In the genomic region with DNA sequence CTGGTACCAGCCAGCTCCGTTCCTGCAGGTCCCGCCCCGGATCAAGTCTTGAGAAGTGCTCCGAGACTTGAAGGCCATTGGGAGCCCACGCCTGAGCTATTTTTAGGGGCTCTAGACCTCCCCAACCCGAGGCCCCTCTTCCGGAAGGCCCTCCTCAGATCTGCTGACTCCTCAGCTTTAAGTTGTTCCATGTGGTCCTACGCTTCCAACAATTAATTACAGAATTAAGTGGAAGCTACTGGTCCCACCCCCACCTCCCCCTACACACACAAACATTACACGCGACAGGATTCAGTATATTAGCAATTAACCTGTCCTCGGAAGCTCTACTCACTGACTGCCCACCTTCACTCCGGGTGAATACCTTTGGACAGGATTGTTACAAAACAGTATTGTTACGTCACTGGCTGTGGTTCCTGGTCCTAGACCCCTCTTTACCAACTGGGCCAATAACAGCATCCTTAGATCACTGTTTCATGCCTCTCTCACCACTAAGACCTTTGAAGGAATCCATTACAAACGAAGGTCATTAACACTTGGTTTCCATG, we compare ENCODE assay signal across 8 mouse cellular contexts. TPM values are rescaled to one million over a fixed set of nuclear protein-coding genes. Genes with fewer than 3 reads are reported as not detected.
A peak's percentile ranks its signal among the peaks of the same experiment; 100 is the strongest.
DNase-seq lines count a peak whose midpoint lies in the region; ATAC-seq and TF ChIP-seq lines count a peak whose summit lies in the region.

No protein-coding gene starts in this region.

- ATAC-seq in embryonic facial prominence, embryonic 12.5 days (ENCODE audit: insufficient number of reproducible peaks, insufficient read depth, low FRiP score, low TSS enrichment) = peak; percentile 9; the same call in 1 of the 2 replicates
- no peak for ATAC-seq in intestine, embryonic 15.5 days
- ATAC-seq in neural tube, embryonic 13.5 days (ENCODE audit: low read depth) = peak; percentile 82; the same call in 1 of the 2 replicates
- no peak for ATAC-seq in inflammation-experienced regulatory T-cells, adult 6 months

- peak overlapping the region; percentile 55; the same call in 1 of the 2 replicates for H3K9ac ChIP-seq in embryonic facial prominence, embryonic 12.5 days
- H3K9ac ChIP-seq in intestine, embryonic 15.5 days = peak overlapping the region; percentile 40
- peak overlapping the region; percentile 75 for H3K9ac ChIP-seq in neural tube, embryonic 13.5 days

- H3K4me2 ChIP-seq in embryonic facial prominence, embryonic 12.5 days (replicated peaks) = peak overlapping the region; percentile 46
- H3K4me2 ChIP-seq in intestine, embryonic 15.5 days (replicated peaks) = peak overlapping the region; percentile 56
- H3K4me2 ChIP-seq in neural tube, embryonic 13.5 days = peak overlapping the region; percentile 62

- H3K4me3 ChIP-seq in left cerebral cortex, adult 2 months = peak overlapping the region; percentile 59
- H3K4me3 ChIP-seq in embryonic facial prominence, embryonic 12.5 days = peak overlapping the region; percentile 51
- peak overlapping the region; percentile 56 for H3K4me3 ChIP-seq in intestine, embryonic 15.5 days (replicated peaks)
- peak overlapping the region; percentile 52 for H3K4me3 ChIP-seq in neural tube, embryonic 13.5 days

- no peak for TF ChIP-seq CTCF in left cerebral cortex, adult 2 months (IDR thresholded peaks at IDR 0.05)

- intact Hi-C loops in left cerebral cortex, adult 2 months (cut with DNase I) = no loop called here

- 0 out of 2 replicates have a peak, but pooled peaks cover 5% of the 10 kb centered on the region for H3K4me1 ChIP-seq in embryonic facial prominence, embryonic 12.5 days
- H3K4me1 ChIP-seq in intestine, embryonic 15.5 days (replicated peaks) = no peaks in the 10 kb centered on the region
- peaks cover 7% of the 10 kb centered on the region; the same call in 1 of the 2 replicates for H3K4me1 ChIP-seq in neural tube, embryonic 13.5 days (replicated peaks)

- no peak for DNase-seq in left cerebral cortex, adult 2 months (ENCODE audit: extremely low spot score in 1 of 2, low spot score in 2 of 2)
- no peak for DNase-seq in left cerebral cortex, adult 8-10 months (ENCODE audit: low spot score in 2 of 2)
- DNase-seq in testis, postnatal 14 days (ENCODE audit: low spot score) = no peak
- no peak for DNase-seq in cerebellum, adult 8-10 months

- H3K36me3 ChIP-seq in embryonic facial prominence, embryonic 12.5 days = no peaks in the 10 kb centered on the region
- H3K36me3 ChIP-seq in intestine, embryonic 15.5 days = no peaks in the 10 kb centered on the region
- H3K36me3 ChIP-seq in neural tube, embryonic 13.5 days = no peaks in the 10 kb centered on the region

- no peaks in the 10 kb centered on the region for H3K9me3 ChIP-seq in embryonic facial prominence, embryonic 12.5 days
- H3K9me3 ChIP-seq in intestine, embryonic 15.5 days = no peaks in the 10 kb centered on the region
- no peaks in the 10 kb centered on the region for H3K9me3 ChIP-seq in neural tube, embryonic 13.5 days

- peak overlapping the region; percentile 78 for H3K27ac ChIP-seq in left cerebral cortex, adult 2 months
- peak overlapping the region; percentile 91 for H3K27ac ChIP-seq in embryonic facial prominence, embryonic 12.5 days
- H3K27ac ChIP-seq in intestine, embryonic 15.5 days = peak overlapping the region; percentile 90; the same call in 1 of the 2 replicates
- peak overlapping the region; percentile 76 for H3K27ac ChIP-seq in neural tube, embryonic 13.5 days (replicated peaks)

- WGBS in embryonic facial prominence, embryonic 12.5 days = 31% methylated on average over 14 of the region's 14 CpGs
- WGBS in intestine, embryonic 15.5 days = 34% methylated on average over 14 of the region's 14 CpGs
- 35% methylated on average over 14 of the region's 14 CpGs for WGBS in neural tube, embryonic 13.5 days

- 0 out of 2 replicates have a peak, but pooled peaks cover 4% of the 10 kb centered on the region for H3K27me3 ChIP-seq in embryonic facial prominence, embryonic 12.5 days
- no peaks in the 10 kb centered on the region for H3K27me3 ChIP-seq in intestine, embryonic 15.5 days (replicated peaks)
- no peaks in the 10 kb centered on the region for H3K27me3 ChIP-seq in neural tube, embryonic 13.5 days

RNA-seq across cellular contexts. Expression of a gene that starts 0.4 kb away (rescaled TPM):
- total RNA-seq in left cerebral cortex, adult 2 months (2021) = 10 to 100 TPM; 40.7 to 41.5 TPM
- 10 to 100 TPM; 37.1 to 48.8 (median 44.1) TPM for total RNA-seq in left cerebral cortex, adult 8-10 months (2022)
- polyA plus RNA-seq in embryonic facial prominence, embryonic 12.5 days (2016; fragmentation: Nextera tagmentation; extraction: Ambion mirVana) = 61.5 and 64.2 TPM in 2 replicates
- 55.3 and 57.8 TPM in 2 replicates for polyA plus RNA-seq in intestine, embryonic 15.5 days (2015; fragmentation: Nextera tagmentation; extraction: Ambion mirVana)
- 25.5 and 31.2 TPM in 2 replicates for polyA plus RNA-seq in neural tube, embryonic 13.5 days (2015; fragmentation: Nextera tagmentation; extraction: Ambion mirVana)
- polyA plus RNA-seq in inflammation-experienced regulatory T-cells, adult 6 months (2017; shearing (Covaris generic)) = 10 to 100 TPM; 16.2 to 35.5 (median 20.8) TPM

Comparison
In these comparisons a context has a peak if more than half of its experiments do, and no peak if none do; other contexts are left out.
1. ATAC-seq: peak in embryonic facial prominence, embryonic 12.5 days (single experiment) and neural tube, embryonic 13.5 days (single experiment); none in intestine, embryonic 15.5 days (single experiment) and inflammation-experienced regulatory T-cells, adult 6 months (single experiment).
2. Peak in every context shown above with its lines, with median percentiles within 50 percentile points of each other: H3K27ac ChIP-seq, H3K4me3 ChIP-seq, H3K4me2 ChIP-seq and H3K9ac ChIP-seq.